Mouse (Mus musculus): Measurements from ENCODE around the gene Rpl27.
A peak's percentile ranks its signal among the peaks of the same experiment; 100 is the strongest.
"Not testable (repeated sequence)": the region's sequence is repeated elsewhere in the genome, so short reads cannot be mapped to it uniquely, and the experiment has no call there.

Gene Rpl27

DNA sequence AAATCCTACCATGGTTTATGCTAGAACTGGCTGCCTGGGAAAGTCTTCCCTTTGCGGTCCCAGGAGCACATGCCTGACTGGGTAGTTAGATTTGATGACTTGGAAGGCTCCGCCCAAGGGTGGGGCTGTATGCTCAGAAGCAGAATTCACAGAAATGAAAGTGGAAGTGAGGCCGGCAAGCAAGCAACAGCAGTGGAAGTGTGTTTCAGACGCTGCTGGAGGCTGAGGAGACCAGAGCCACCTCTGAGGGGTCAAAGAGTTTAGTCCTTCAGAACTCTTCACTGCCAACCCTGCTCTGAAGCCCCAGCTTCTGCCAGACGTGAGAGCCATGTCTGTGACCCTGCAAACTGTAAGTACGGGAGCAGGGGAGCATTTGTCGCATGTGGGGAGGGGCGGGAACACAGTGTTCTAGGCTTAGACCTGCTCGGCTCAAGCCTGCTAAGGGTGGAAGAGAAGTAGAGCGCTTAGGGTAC, 6.2 kb downstream of the Rpl27 start, which contains the start of gene Ifi35:
Gene Ifi35, plus strand, starts transcription at position 134 of the 473 bp plus-strand sequence.
- peak; percentile 46 for DNase-seq

DNA sequence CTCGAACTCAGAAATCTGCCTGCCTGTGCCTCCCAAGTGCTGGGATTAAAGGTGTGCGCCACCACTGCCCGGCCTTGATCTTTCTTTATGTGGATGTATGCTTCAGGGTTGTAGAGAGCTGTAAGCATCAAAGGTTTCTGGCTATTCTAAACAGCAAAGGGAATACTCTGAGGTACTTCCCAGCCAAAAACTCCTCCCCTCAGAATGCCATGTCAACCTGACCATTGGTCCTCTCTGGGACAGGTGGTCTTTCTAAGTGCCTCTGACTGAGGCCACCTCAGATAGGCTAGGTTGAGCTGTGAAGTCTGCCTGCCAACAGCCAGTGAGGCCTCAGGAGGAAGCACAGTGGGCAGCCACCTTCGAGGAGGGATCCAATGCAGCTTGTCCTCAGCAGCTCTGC, 6.8 kb downstream of the Rpl27 start:
- DNase-seq: no peak

GRCm38 (mm10) chr11:101449596-101449995, 7.5 kb downstream of the Rpl27 start:
- not testable (repeated sequence) for DNase-seq

DNA sequence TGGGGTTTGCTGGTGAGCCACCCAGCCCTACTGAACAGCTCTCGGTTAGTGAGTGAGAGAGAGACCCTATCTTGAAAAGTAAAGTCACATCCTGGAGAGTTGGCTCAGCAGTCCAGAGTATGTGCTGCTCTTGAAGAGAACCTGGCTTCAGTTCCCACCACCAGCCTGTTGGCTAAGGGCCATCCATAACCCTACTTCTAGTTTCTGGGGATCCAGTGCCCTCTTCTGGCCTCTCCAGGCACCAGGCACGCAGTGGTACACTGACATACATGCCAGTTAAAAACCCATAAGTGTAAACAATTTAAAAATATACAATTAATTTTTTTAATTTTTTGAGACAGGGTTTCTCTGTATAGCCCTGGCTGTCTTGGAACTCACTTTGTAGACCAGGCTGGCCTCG, 8.3 kb downstream of the Rpl27 start:
- peak; percentile 36 for DNase-seq

GRCm38 (mm10) chr11:101451536-101451935, 9.4 kb downstream of the Rpl27 start:
- no peak for DNase-seq

DNA sequence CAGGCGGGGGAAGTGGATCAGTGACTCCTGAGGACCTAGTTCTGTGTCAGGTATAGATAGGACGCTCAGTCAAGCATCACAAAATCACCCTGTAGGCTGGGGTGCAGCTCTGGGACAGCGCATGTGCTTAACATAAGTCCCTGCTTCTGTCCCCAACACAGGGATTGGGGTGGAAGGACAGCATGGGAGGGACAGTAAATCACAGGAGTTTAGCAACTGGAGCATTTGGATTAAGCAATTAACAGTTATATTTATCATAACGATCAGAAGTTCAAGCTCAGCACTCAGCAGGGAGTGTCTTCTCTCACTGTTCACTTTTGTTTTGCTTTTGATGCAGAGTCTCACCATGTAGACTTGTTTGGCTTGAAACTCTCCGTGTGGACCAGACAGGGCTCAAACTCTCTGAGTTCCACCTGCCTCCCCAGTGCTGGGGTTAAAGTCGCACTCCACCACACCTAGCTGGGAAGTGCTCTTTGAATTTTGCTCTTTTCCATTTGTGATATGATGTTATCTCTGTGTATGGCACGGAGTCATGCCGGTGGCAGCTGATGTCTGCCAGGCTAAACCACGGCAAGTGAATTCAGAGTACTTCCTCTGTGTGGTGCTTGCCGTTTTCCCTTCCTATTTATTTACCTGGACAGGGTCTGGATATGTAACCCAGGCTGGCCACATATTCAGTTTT, 10.1 kb downstream of the Rpl27 start:
- DNase-seq: no peak

GRCm38 (mm10) chr11:101454702-101455101, 12.6 kb downstream of the Rpl27 start:
- DNase-seq: peak; percentile 81

DNA sequence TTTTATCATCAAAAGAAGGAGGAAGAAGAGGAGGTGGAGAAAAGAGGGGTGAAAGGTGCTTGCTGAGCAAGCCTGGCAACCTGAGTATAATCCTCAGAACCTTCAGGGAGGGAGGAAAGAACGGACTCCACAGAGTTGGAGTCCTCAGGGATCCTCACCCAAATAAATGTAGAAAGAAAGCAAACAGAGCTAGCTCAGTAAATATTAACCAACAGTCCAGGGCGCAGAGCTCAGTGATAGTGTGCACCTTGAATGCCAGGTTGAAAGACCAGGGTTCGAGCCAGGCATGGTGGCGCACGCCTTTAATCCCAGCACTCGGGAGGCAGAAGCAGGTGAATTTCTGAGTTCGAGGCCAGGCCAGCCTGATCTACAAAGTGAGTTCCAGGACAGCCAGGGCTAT, 13.5 kb downstream of the Rpl27 start:
- DNase-seq: no peak

DNA sequence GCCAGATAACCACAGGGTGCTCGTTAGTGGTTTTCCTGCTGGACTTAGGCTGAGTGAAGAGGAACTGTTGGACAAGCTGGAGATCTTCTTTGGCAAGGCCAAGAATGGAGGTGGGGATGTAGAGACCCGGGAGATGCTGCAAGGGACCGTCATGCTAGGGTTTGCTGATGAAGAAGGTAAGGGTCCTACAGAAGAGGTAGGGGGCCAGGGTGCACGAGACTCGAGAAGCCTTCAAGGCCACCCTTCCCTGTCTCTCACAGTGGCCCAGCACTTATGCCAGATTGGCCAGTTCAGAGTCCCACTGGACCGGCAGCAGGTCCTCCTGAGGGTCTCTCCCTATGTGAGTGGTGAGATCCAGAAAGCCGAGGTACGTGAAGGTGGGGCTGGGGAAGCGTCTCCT, 15.5 kb downstream of the Rpl27 start:
- DNase-seq: no peak

- DNase-seq: no peak
Observed at GRCm38 (mm10) chr11:101458217-101458616, 16.1 kb downstream of the Rpl27 start.

- DNase-seq: no peak
Observed at GRCm38 (mm10) chr11:101459716-101460115, 17.6 kb downstream of the Rpl27 start.

DNA sequence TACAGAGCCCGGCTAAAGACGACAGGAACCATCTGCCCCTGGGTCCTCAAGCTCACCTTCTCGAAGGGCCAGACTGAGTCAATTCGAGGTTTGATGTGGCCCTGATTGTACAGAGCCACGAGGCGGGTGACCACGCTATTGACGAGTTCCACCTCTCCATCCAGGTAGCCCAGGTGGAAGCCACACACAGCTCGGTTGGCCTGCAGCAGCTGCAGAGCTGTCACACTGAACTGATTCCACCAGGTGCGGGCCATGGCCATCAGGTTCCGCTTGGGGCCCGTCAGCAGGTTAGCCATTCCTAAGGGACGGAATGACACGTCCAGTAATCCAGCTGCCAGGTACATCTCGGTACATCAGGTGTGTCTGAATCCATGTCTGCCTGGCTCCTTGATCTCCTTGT, 18.2 kb downstream of the Rpl27 start:
- DNase-seq: no peak

DNA sequence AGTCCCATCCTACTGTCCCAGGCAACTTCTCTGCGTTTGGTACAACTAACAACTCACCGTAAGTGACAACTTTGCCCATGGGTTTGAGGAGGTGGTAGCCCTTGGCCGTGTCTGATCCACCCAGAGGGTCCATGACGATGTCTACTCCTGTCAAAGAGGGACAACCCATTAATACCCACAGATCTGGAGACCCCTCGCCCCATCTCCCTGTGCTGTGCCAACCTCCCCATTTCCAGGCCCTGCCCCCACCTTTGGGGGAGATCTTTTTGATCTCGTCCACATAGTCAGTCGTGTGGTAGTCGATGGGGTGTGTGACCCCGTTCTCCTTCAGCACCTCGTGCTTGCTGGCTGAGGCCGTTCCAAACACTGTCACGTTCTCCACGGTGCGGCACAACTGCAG, 20.0 kb downstream of the Rpl27 start:
- no peak for DNase-seq

GRCm38 (mm10) chr11:101462583-101463440, 20.7 kb downstream of the Rpl27 start:
- DNase-seq: peak; percentile 88

GRCm38 (mm10) chr11:101464211-101465100, 22.4 kb downstream of the Rpl27 start, which contains the start of gene Rnd2:
TSS of gene Rnd2 (plus strand) at chr11:101464999.
- DNase-seq: peak; percentile 17

GRCm38 (mm10) chr11:101465101-101465868, 23.2 kb downstream of the Rpl27 start:
- DNase-seq: peak; percentile 68

DNA sequence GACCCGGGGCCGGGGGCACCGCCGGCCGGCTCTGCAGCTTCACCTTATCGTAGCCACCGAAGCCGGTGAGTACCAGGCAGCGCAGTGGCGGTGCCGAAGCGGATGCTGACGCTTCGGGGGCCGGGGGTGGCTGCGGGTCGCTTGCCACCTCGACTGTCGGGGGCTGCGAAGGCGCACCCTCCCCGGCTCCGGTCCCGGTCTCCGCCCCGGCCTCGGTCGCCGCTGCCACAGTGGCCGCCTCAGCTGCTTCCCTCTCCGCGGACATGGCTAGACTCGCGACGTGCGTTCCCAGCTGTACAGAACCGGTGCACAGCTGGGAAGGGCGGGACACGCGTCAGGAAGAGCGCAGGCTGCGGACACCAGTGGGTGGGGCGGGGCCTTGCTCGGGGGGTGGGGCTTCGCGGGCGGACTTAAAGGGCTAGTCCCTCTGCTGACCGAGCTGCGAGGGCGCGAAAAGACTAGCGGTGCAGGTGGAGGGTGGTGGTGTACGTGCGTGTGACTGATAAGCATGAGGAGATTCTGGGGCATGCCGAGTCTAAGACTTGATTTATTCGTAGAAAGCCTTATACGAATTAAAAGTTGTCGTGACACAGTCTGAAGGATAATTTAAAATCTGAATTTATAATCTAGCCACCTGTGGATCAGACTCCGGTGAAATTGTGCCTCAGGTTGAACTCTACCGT, 23.9 kb downstream of the Rpl27 start, which contains the start of gene Vat1:
Gene Vat1, minus strand, starts transcription at position 362 of the 683 bp plus-strand sequence.
- DNase-seq: peak; percentile 89

DNA sequence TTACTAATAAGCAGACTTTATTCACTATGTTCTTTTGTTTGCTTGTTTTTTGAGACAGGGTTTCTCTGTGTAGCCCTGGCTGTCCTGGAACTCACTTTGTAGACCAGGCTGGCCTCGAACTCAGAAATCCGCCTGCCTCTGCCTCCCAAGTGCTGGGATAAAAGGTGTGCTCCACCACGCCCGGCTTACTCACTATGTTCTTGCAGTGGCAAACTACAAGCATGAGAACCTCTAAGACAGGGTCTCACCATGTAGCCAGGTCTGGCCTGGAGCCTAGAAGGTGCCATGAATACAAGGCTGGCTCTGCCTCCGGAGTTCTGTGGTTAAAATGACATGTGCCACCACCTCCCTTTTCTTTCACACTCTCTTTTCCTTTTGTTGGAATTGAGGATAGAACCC, 24.5 kb downstream of the Rpl27 start:
- not testable (repeated sequence) for DNase-seq

GRCm38 (mm10) chr11:101467477-101468262, 25.6 kb downstream of the Rpl27 start:
- peak; percentile 92 for DNase-seq

GRCm38 (mm10) chr11:101468263-101468688, 26.2 kb downstream of the Rpl27 start:
- no peak for DNase-seq

Measured in retina, postnatal 1 day (tissue).